Mouse (Mus musculus) fibroblast of lung, adult 2 months (primary cell): ENCODE measurements around the gene Pp2d1.

ENCODE experiments used
- DNase-seq: peaks from one replicate; pipeline ENCODE4 v3.0.0-alpha.2; 2011; ENCODE audit warnings: low read depth

Gene Pp2d1

DNA sequence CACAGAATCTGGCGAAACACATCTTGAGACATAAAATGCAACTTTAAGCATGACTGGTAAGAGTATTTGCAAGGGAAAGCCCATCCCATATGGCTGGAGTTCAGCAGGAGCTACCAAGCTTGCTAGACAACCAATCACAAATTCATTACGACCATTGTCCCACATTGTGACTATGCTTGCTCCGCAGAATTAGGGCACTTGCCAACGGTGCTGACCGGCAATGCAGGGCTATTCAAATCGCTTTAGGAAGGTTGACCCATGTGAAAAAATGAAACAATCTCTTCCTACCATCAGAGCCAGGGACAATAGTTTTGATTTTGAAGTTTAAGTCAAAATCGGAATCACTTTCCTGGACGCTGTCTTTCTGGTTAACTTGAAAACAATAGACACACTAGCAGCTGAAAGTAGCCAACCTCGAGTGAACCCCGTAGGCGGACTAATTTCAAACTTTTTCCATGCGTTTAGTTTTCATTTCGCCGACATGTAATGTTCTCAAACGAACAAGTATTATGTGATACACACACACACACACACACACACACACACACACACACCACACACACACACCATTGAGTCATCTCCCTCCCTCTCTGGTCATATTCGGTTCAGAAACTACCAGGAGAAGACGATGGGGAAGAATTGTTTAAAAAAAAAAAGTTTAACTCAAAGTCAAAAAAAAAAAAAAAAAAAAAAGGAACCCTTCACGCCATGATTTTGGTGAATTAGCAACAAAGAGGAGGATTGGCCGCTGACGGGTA is 27.1 kb upstream of the Pp2d1 start, which contains the start of gene Kat2b:
TSS of gene Kat2b (plus strand) at position 701 of the 758 bp plus-strand sequence.
- no peak for DNase-seq

DNA sequence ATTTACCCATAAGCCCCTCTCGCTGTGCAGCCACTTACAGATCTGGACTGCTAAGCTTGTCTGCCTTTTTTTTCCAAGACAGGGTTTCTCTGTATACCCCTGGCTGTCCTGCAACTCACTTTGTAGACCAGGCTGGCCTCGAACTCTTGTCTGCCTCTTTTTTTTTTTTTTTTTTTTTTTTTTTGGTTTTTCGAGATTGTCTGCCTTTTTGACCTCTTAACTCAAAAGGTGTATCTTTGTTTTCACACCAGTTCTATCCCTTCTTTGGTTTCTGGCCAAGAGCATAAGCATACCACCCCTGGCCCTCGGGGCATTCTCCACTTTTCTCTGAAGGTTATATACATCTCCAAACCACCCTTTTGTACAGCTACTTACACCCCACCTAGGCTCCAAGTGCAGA is 25.6 kb upstream of the Pp2d1 start:
- no peak for DNase-seq

DNA sequence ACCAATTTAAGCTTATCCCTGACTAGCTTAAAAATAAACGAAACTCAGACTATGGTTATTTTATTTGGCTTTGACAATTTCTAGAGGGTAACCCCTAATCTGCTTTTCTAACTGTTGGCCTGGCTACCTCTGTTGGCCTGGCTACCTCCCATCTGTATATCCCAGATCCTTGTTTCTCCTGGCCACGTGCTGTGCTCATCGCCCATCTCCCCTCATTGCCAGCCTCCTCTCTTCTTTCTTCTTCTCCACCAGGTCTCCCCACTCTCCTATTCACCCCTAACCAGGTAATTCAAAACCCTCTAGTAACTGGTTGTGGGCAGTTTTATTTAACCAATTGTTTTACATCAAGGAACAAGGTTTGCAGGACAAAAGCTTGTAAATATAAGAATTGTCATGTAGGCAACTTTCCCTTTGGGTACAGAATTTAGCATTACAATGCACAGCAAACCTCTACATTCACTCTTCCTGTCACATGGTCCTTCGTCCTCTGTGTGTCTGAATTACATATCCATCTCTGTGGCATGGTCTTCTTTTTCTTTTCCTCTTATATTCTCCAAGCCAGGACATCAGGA is 22.3 kb upstream of the Pp2d1 start:
- no peak for DNase-seq

DNA sequence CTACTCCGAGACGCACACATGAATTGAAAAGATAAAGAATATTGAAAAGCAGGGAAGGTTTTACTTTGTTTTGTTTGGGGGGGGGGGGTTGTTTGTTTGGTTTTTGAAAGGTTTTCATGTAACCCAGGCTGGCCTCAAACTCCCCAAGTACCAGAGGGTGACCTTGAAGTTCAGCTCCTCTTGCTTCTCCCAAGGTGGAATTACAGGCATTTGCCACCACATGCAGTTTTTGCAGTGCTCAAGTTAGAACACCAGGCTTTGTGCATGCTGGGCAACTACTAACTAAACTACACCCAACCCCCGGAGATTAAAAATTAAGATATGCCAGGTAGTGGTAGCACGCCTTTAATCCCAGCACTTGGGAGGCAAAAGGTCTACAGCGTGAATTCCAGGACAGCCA is 20.4 kb upstream of the Pp2d1 start:
- DNase-seq, result no peak

DNA sequence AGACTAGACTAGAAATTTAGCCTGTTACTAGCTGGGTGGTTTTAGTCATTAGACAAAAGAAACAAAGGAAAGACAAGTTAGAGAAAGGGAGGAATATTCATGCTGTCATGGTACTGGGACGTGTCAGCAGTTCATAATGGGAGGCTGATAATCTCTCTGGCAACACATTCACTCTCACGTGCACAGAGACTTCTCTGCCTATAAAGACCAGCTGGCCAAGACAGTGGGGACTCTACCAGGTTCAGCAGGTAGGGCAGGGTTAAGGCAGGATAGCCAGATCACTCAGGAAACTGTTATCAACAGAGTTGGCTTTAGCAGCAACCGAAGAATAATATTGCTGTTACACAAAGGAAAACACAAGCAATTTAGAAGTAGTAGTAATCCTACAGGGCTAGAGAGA is 18.2 kb upstream of the Pp2d1 start:
- no peak for DNase-seq

DNA sequence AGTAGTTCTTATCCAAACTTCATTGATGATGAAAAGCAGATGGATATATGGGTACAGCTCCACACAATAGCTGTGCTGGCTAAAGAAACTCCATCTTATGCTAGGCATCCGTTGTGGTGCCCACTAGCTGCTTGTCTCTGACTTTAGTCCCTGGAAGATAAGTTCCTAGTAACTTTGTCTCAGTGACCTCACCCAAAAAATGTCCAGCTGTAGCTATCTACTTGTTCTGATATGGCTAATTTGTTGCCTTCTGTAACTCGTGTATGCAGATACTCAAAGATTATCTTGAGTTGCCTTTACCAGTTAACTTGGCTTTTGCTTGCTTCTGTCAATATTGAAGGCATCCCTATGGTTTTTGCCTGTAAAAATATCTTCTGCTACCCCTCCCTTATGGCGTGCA is 15.6 kb upstream of the Pp2d1 start:
- no peak for DNase-seq

DNA sequence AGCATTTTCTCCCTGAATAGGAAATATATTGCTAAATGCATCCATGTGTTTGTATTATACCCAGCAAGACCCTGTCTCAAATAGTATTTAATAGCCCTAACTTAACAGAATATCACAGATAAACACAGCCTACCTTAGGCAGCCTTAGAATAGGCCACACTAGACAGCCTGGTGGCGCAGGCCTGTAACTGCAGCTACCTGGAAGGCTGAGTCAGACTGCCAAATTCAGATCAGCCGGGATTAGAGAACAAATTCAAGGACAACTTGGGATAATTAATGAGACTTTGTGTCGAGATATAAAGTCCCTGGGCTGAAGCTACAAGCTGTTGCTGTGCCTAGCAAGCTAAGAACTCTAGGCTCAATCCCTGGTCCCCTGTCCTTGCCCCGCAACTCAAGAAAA is 14.8 kb upstream of the Pp2d1 start:
- no peak for DNase-seq

DNA sequence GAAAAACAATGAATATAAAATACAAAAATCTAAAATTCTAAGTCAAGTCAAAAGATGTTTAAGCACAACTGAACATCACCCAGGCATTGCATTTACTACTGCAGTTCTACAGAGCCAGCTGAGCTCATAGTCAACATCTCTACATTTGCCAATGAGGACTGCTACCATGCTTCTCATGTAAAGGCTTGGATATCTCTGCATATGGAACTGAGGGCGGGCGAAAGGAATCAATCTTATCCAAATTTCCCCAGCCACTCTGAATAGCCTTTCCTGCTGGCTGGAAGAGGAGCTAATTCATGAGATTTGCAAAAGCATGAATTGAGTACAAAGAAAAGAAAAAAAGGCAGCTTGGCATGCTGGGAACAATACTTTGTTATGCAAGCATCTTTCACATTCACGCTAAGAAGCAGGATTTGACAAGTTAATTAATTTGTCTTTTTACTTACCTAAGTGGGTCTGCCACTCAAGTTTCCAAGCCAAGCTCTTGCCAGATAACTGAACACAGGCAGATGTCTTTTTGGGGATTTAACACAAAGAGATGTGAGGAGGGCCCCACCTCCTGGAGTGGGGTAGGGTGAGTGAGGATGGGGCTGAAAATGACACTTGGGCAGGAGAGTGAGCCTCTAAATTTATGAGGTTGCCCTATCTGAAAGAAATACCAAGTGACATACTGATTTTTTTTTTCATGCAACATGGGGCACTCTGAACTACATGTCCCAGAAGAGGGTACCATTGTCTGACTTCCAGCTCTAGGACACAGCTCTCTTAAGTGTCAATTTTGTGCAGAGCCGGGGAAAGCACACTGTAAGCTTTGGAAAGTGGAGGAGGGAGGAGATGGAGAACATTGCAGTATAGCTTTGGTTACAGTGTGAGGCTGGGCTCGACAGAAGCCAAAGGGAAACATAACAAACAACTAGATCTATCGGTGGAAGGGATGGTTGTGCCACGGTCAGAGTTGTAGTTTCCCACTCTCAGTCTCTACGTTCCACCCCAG is 12.4 kb upstream of the Pp2d1 start:
- no peak for DNase-seq

DNA sequence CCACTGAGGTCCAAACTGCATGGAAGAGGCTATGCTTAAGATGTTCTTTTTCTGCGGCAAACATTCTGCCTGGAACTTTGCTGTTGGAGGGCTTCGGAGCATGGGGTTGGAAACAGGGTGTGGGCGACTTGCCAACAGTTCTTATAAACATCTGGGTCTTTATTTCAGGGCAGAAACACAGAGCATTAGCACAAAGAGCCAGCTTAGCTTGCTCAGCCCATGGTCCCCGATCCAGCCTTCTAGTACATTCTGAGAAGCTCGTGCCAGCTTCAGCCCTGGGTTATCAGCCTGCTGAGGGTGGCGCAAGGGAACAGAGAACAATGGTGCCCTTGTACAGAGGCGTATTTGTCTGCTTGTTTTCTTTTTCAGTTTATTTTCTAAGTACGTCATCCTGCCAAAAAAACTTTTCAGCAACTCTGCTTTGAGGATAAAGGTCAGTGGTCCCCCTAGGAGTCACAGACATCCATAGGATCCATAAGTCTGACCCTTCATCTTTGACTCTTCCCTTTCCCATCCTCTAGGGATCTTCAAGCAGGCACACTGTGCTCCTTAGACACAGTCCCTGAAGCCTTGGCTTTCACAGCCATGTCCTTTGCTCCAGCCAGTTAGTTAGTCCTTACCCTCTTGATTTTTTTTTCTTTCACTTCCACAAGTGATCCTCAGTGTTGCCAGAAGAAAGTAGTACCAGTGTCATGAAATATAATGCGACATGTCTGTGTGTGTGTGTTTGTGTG is 4.5 kb upstream of the Pp2d1 start:
- DNase-seq, result peak; percentile 58

DNA sequence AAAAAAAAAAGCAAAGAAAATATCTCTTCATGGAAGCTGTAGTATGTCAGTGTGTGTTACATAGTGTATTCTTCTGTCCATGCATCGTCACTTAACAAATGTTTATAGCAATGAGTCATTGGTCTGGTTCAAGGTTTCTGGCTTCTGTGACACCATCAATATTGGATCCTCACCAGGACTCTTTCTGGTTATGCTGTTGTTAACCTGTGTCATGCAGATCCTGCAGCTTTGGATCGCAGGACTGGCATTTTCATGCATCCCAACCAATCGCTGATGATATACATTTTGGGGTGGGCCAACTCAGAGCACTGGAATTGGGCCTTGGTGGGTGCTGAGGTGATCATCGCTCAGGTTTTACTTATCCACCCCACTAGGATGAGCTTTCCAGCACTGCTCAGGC is 3.3 kb upstream of the Pp2d1 start:
- DNase-seq, result no peak

DNA sequence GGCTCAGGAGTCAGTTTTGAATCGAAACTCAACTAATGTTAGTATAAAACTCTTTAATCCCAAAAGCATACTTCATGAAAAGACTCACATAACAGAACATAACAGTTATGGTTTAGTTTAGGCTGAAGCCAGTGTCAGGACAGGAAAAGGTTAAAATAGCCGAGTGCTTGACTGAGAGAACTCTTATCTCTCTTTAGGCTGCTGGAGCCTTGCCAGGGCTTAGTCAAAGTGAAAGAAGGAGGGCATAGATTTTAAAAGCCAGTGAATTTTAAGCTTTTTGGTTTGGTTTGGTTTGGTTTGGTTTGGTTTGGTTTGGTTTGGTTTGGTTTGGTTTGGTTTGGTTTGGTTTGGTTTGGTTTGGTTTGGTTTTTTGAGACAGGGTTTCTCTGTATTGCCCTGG is 6.8 kb downstream of the Pp2d1 start:
- no peak for DNase-seq

DNA sequence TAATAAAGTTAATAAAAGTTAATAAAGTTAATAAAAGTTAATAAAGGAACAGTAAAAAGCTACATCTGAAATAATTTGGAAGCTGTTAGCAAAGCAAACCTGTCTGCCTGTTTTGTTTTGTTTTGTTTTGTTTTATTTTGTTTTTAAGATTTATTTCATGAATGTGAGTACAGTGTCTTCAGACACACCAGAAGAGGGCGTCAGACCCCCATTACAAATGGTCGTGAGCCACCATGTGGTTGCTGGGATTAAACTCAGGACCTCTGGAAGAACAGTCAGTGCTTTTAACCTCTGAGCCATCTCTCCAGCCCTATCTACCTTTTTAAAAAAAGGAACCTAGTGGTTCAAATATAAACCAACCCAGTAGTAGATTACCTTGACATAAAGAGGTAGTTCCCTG is 8.1 kb downstream of the Pp2d1 start:
- no peak for DNase-seq

DNA sequence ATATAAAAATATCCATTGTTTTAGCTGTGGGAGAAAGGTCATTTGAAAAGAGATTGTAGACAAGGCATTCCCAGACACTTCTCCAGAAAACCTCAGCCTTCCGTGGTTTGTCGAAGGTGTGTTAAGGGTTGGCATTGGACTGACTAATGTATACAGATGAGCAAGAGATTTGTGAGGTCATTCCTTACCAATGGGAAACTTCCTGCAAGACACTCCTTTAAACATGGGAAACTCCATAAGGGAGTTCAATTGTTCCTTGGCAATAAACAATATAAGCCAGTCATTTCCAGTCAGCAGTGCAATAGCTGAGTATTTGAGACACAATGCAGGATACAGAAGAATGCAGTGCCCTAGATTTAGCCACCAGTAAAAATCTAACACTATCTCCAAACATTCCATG is 11.2 kb downstream of the Pp2d1 start:
- DNase-seq, result no peak

DNA sequence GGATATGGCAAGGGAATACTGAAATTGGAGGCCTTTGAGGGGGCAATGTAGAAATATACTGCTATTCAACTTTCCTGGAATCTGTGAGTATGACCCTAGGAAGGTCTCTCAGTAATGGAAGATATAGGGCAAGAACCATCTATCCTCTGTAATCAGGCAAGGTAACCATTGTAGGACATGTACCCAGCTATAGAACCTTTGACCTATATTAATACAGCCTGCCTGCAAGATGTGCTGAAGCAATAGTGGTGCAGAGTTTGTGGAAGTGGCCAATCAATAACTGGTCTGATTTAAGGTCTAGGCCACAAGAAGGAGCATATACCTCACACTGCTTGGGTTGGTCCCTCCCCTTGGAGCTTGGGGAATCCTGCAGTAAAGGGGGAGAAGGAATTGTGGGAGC is 18.7 kb downstream of the Pp2d1 start:
- no peak for DNase-seq

DNA sequence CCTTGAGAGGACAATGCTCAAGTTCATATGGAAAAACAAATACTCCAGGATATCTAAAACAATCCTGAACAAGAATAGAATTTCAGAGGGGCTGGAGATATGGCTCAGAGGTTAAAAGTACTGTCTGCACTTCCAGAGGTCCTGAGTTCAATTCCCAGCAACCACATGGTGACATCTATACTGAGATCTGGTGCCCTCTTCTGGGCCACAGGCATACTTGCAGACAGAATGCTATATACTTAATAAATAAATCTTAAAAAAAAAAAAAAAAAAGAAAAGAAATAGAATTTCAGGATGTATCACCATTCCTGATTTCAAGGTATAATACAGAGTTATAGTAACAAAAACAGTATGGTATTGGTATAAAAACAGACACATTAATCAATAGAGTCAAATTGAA is 19.9 kb downstream of the Pp2d1 start:
- DNase-seq, result no peak

DNA sequence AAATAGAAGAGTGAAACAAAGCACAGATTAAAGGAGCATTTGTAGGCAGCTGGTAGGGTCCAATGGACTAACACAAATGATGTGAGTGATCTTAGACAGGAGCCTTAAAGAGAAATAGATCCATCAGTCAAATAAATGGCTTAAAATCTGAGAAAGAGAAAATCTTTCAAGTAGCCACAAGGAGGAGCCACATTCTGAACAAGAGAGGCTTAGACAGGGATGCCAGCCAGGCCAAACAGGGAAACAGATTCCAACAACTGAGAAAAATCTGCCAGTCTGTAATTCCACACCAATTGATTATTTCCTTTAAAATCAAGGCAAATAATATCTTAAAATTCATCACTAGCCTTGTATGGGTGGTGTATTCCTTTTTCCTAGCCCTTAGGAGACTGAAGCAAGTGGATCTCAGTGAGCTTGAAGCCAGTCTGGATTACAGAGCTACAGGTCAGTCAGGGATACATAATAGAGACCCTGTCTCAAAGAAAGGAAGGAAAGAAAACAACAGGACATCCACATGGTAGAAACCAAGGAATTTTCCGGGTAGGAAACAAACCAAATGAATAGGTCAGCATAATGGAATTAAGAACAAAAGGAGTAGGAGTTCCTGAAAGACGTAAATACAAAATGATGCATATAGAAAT is 26.8 kb downstream of the Pp2d1 start:
- no peak for DNase-seq

DNA sequence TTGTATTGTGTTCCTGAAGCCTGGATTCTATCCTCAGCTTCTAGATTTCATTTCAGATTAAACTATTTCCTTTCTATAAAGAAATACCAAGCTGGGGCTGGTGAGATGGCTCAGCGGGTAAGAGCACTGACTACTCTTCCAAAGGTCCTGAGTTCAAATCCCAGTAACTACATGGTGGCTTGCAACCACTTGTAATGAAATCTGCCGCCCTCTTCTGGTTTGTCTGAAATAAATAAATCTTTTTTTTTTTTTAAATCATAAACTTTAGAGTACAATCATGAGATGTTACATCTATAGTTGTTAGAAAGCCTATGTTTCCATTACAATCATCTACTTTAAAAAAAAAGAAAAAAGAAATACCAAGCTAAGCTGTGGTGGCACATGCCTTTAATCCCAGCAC is 36.3 kb downstream of the Pp2d1 start:
- no peak for DNase-seq

DNA sequence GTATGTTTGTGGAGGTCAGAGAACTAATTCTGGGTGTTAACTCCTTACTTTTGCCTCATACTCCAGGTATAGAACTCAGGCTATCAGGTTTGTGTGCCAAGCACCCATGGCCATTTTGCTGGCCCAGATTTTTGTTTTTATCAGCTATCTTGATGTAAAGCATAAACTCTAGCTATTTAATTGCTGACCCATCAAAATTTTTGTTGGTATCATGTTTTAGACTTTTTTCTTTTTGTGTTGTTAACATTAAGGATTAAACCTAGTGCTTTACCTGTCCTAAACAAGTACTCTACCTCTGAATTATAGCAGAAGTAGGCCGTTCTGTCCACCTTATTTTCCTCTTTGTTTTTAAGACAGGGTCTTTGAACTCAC is 50.3 kb downstream of the Pp2d1 start:
- no peak for DNase-seq

DNA sequence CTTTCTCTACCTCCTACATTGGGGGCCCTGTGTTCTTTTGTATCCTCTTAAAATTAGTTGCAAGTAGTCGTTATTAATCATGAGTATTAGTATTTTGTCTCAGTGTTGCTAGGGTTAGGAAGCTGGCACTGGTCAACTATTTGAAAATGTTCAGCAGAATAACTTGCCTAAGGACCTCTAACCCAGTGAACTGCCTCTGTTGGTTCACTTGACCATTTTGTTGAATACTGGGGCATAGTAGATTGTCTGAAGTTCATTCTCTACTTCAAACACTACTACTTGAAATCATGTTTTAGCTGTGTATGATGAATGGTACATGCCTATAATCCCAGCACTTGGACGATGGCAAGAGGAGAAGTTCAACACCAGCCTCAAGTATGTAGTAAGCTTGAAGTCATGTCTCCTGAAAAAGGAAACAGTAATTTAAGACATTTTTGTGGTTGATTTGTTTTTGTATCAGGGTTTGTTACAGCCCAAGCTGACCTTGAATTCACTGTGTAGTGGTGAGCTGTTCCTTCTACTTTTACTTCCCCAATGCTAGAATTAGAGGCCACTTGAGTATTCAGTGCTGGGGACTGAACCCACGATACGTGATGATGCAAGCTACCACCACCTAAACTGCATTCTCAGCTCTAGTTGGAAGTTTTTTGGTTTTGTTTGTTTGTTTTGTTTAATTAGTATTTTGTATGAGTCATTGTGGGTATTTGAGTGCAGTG is 50.8 kb downstream of the Pp2d1 start:
- no peak for DNase-seq

DNA sequence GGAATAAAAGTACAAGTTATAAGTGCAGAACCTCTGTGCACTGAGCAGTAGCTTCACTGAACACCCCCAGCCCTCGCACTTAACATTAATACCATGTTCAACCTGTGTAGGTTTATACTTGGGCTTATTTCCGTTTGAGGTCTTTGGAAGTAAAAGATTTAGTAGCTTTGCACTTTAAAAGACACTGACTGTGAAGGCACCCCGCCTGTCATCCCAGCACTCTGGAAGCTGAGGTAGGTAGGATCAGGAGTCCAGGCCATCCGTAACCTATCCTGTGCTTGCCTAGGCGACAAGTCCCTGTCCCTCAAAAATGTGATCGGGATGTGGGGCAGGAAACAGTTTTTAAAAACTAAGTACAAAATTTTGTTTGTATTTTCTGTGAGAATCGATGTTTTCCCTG is 58.8 kb downstream of the Pp2d1 start:
- no peak for DNase-seq

DNA sequence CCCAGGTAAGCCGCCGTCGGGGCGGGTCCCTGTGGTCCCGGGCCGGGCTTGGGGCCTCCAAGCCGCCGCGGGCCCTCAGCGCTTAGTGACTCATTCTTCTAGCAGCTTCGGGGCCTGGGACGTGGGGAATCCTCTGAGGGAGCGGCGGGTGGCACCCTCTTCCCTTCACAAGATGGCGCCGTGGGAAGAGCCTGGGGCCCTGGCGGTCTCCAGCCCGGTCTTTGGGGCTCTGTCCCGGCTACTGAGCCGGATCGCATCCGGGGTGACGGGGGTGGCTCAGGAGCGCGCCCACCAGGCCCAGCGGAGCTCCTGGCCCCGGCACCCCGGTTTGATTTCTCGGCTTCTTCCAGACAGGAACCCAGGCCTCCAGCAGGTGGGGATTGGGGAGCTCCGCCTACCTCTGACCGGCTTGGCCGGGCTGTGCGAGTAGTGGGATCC is 59.6 kb downstream of the Pp2d1 start:
- DNase-seq, result no peak
